Mouse (Mus musculus): ENCODE measurements at regions not wholly inside any gene's neighbourhood (a gene's known extent, or its start where the extent isn't known, plus 50 kb on each side); places are given as distances from the start of the nearest gene placed in this dataset.
A peak's percentile ranks its signal among the peaks of the same experiment; 100 is the strongest.

GRCm38 (mm10) chr8:35944461-35944860 lies 178.9 kb downstream of the Gm19410 start:
- WGBS, result 87% methylated on average over 4 of the region's 4 CpGs
- H3K4me3 ChIP-seq (ENCODE audit: low read depth, low read length), result no peak overlapping the region
- no peaks in the 10 kb centered on the region for H3K4me1 ChIP-seq (replicated peaks; ENCODE audit: control insufficient read depth, insufficient read depth, low read length)
- no peak overlapping the region for H3K9ac ChIP-seq (ENCODE audit: low read length)
- H3K4me2 ChIP-seq (ENCODE audit: low read depth, low read length, severe bottlenecking), result no peak overlapping the region
- DNase-seq (ENCODE audit: low spot score) (no peak), ATAC-seq (replicated peaks; ENCODE audit: low FRiP score) (no peak)
- H3K27ac ChIP-seq (ENCODE audit: low read depth, low read length), result no peak overlapping the region
- no peaks in the 10 kb centered on the region for H3K36me3 ChIP-seq (ENCODE audit: control insufficient read depth, insufficient read depth, low read length)
- no peaks in the 10 kb centered on the region for H3K9me3 ChIP-seq (ENCODE audit: control insufficient read depth, low read length)
- H3K27me3 ChIP-seq (ENCODE audit: control insufficient read depth, insufficient read depth, low read length), result no peaks in the 10 kb centered on the region

- Histone ChIP-seq H3K36me3 (ENCODE audit: control insufficient read depth, insufficient read depth, low read length) (no peaks in the 10 kb centered on the region), H3K4me3 (ENCODE audit: low read depth, low read length) (no peak overlapping the region), H3K27ac (ENCODE audit: low read depth, low read length) (no peak overlapping the region), H3K9ac (ENCODE audit: low read length) (no peak overlapping the region), H3K4me2 (ENCODE audit: low read depth, low read length, severe bottlenecking) (no peak overlapping the region), H3K4me1 (replicated peaks; ENCODE audit: control insufficient read depth, insufficient read depth, low read length) (no peaks in the 10 kb centered on the region), H3K27me3 (ENCODE audit: control insufficient read depth, insufficient read depth, low read length) (no peaks in the 10 kb centered on the region), H3K9me3 (ENCODE audit: control insufficient read depth, low read length) (no peaks in the 10 kb centered on the region)
- ATAC-seq (replicated peaks; ENCODE audit: low FRiP score), result no peak
- 79% methylated on average over 1 of the region's 1 CpGs for WGBS
- no peak for DNase-seq (ENCODE audit: low spot score)
Measured at GRCm38 (mm10) chr8:35946539-35946940, 180.9 kb downstream of the Gm19410 start.

GRCm38 (mm10) chr8:35948146-35948545 lies 182.6 kb downstream of the Gm19410 start:
- 95% methylated on average over 2 of the region's 2 CpGs for WGBS
- DNase-seq (ENCODE audit: low spot score) (no peak), ATAC-seq (replicated peaks; ENCODE audit: low FRiP score) (no peak)
- no peak overlapping the region for H3K27ac ChIP-seq (ENCODE audit: low read depth, low read length)
- H3K27me3 ChIP-seq (ENCODE audit: control insufficient read depth, insufficient read depth, low read length), result no peaks in the 10 kb centered on the region
- no peak overlapping the region for H3K9ac ChIP-seq (ENCODE audit: low read length)
- H3K36me3 ChIP-seq (ENCODE audit: control insufficient read depth, insufficient read depth, low read length), result no peaks in the 10 kb centered on the region
- no peaks in the 10 kb centered on the region for H3K9me3 ChIP-seq (ENCODE audit: control insufficient read depth, low read length)
- no peak overlapping the region for H3K4me3 ChIP-seq (ENCODE audit: low read depth, low read length)
- no peak overlapping the region for H3K4me2 ChIP-seq (ENCODE audit: low read depth, low read length, severe bottlenecking)
- no peaks in the 10 kb centered on the region for H3K4me1 ChIP-seq (replicated peaks; ENCODE audit: control insufficient read depth, insufficient read depth, low read length)

GRCm38 (mm10) chr8:35948751-35949183 lies 183.2 kb downstream of the Gm19410 start:
- ATAC-seq (replicated peaks; ENCODE audit: low FRiP score) (no peak), DNase-seq (ENCODE audit: low spot score) (no peak)
- H3K4me1 ChIP-seq (replicated peaks; ENCODE audit: control insufficient read depth, insufficient read depth, low read length), result no peaks in the 10 kb centered on the region

GRCm38 (mm10) chr8:35955506-35955905 lies 189.9 kb downstream of the Gm19410 start:
- ATAC-seq (replicated peaks; ENCODE audit: low FRiP score) (no peak), DNase-seq (ENCODE audit: low spot score) (no peak)
- Histone ChIP-seq H3K4me3 (ENCODE audit: low read depth, low read length) (no peak overlapping the region), H3K36me3 (ENCODE audit: control insufficient read depth, insufficient read depth, low read length) (no peaks in the 10 kb centered on the region), H3K4me2 (ENCODE audit: low read depth, low read length, severe bottlenecking) (no peak overlapping the region), H3K9ac (ENCODE audit: low read length) (no peak overlapping the region), H3K27me3 (ENCODE audit: control insufficient read depth, insufficient read depth, low read length) (no peaks in the 10 kb centered on the region), H3K9me3 (ENCODE audit: control insufficient read depth, low read length) (no peaks in the 10 kb centered on the region), H3K4me1 (replicated peaks; ENCODE audit: control insufficient read depth, insufficient read depth, low read length) (0 out of 2 replicates have a peak, but pooled peaks cover 2% of the 10 kb centered on the region), H3K27ac (ENCODE audit: low read depth, low read length) (no peak overlapping the region)
- WGBS, result 88% methylated on average over 2 of the region's 2 CpGs

More at GRCm38 (mm10) chr8:35948751-35949183, 183.2 kb downstream of the Gm19410 start:
- no peak overlapping the region for H3K9ac ChIP-seq (ENCODE audit: low read length)
- H3K4me3 ChIP-seq (ENCODE audit: low read depth, low read length), result no peak overlapping the region
- H3K27ac ChIP-seq (ENCODE audit: low read depth, low read length), result no peak overlapping the region
- 74% methylated on average over 9 of the region's 9 CpGs for whole genome bisulfite sequencing
- H3K4me2 ChIP-seq (ENCODE audit: low read depth, low read length, severe bottlenecking), result no peak overlapping the region
- H3K27me3 ChIP-seq (ENCODE audit: control insufficient read depth, insufficient read depth, low read length), result no peaks in the 10 kb centered on the region
- no peaks in the 10 kb centered on the region for H3K9me3 ChIP-seq (ENCODE audit: control insufficient read depth, low read length)
- no peaks in the 10 kb centered on the region for H3K36me3 ChIP-seq (ENCODE audit: control insufficient read depth, insufficient read depth, low read length)

- Histone ChIP-seq H3K4me2 (ENCODE audit: low read depth, low read length, severe bottlenecking) (no peak overlapping the region), H3K4me1 (replicated peaks; ENCODE audit: control insufficient read depth, insufficient read depth, low read length) (peaks cover 2% of the 10 kb centered on the region; the same call in 1 of the 2 replicates), H3K9me3 (ENCODE audit: control insufficient read depth, low read length) (no peaks in the 10 kb centered on the region), H3K36me3 (ENCODE audit: control insufficient read depth, insufficient read depth, low read length) (no peaks in the 10 kb centered on the region), H3K27ac (ENCODE audit: low read depth, low read length) (no peak overlapping the region), H3K27me3 (ENCODE audit: control insufficient read depth, insufficient read depth, low read length) (no peaks in the 10 kb centered on the region), H3K9ac (ENCODE audit: low read length) (no peak overlapping the region), H3K4me3 (ENCODE audit: low read depth, low read length) (no peak overlapping the region)
- DNase-seq (ENCODE audit: low spot score), result no peak
- 16% methylated on average over 2 of the region's 2 CpGs for WGBS
- peak; percentile 57; the same call in 1 of the 2 replicates for ATAC-seq (replicated peaks; ENCODE audit: low FRiP score)
Measured at GRCm38 (mm10) chr8:35956319-35956718, 190.7 kb downstream of the Gm19410 start.

GRCm38 (mm10) chr8:35959201-35959600 lies 193.6 kb downstream of the Gm19410 start:
- 69% methylated on average over 4 of the region's 4 CpGs for WGBS
- Histone ChIP-seq H3K9me3 (ENCODE audit: control insufficient read depth, low read length) (no peaks in the 10 kb centered on the region), H3K27me3 (ENCODE audit: control insufficient read depth, insufficient read depth, low read length) (no peaks in the 10 kb centered on the region), H3K9ac (ENCODE audit: low read length) (no peak overlapping the region), H3K4me3 (ENCODE audit: low read depth, low read length) (no peak overlapping the region), H3K4me2 (ENCODE audit: low read depth, low read length, severe bottlenecking) (no peak overlapping the region), H3K4me1 (replicated peaks; ENCODE audit: control insufficient read depth, insufficient read depth, low read length) (peaks cover 2% of the 10 kb centered on the region; the same call in 1 of the 2 replicates), H3K36me3 (ENCODE audit: control insufficient read depth, insufficient read depth, low read length) (no peaks in the 10 kb centered on the region), H3K27ac (ENCODE audit: low read depth, low read length) (no peak overlapping the region)
- ATAC-seq (replicated peaks; ENCODE audit: low FRiP score) (no peak), DNase-seq (ENCODE audit: low spot score) (no peak)

- Histone ChIP-seq H3K27ac (ENCODE audit: low read depth, low read length) (no peak overlapping the region), H3K4me1 (replicated peaks; ENCODE audit: control insufficient read depth, insufficient read depth, low read length) (no peaks in the 10 kb centered on the region; the same call in 1 of the 2 replicates), H3K9ac (ENCODE audit: low read length) (no peak overlapping the region), H3K4me3 (ENCODE audit: low read depth, low read length) (no peak overlapping the region), H3K4me2 (ENCODE audit: low read depth, low read length, severe bottlenecking) (no peak overlapping the region), H3K36me3 (ENCODE audit: control insufficient read depth, insufficient read depth, low read length) (no peaks in the 10 kb centered on the region), H3K9me3 (ENCODE audit: control insufficient read depth, low read length) (no peaks in the 10 kb centered on the region), H3K27me3 (ENCODE audit: control insufficient read depth, insufficient read depth, low read length) (no peaks in the 10 kb centered on the region)
- 0 out of 2 replicates have a peak, but pooled peaks have one; percentile 39 for ATAC-seq (replicated peaks; ENCODE audit: low FRiP score)
- WGBS, result 79% methylated on average over 9 of the region's 9 CpGs
- DNase-seq (ENCODE audit: low spot score), result no peak
Measured at GRCm38 (mm10) chr8:35960867-35961614, 195.5 kb downstream of the Gm19410 start.

Measured in forebrain, embryonic 11.5 days (tissue).